Mouse (Mus musculus): ENCODE measurements around the gene Sh3bp4. TPM values are rescaled to one million over a fixed set of nuclear protein-coding genes. Genes with fewer than 3 reads are reported as not detected.

Sh3bp4 gene
- total and polyA plus RNA-seq, 3 experiments, result not detected

DNA sequence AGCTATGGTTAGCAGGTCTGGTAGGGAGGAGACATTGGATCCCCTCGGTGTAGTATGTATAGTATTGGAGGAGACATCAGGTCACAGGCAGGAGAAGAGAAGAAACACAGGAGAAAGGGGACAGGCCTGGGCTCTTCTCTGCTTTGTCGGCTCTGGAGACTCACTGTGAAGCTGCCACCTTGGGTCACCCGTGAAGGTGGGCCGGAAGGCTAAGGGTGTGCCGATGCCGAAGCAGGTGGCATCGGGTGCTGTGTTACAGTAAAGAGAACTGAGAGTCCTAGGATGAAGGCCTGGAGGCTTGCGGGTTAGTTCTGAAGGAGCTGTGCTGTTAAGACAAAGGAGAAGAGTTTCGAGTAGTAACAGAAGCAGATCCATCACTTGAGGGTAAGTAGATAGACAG, 6.6 kb downstream of the Sh3bp4 start:
- H3K4me1 ChIP-seq (ENCODE audit: control insufficient read depth in 1 of 2, insufficient read depth in 2 of 2), result no peaks in the 10 kb centered on the region
- H3K27ac ChIP-seq (ENCODE audit: insufficient read depth, low read depth), result no peak overlapping the region
- no peaks in the 10 kb centered on the region for H3K27me3 ChIP-seq (replicated peaks)
- peaks cover 86% of the 10 kb centered on the region for H3K9me3 ChIP-seq (replicated peaks; ENCODE audit: low read length)
- H3K79me2 ChIP-seq (replicated peaks; ENCODE audit: control insufficient read depth, extremely low read depth, insufficient read depth, poor library complexity, severe bottlenecking), result no peaks in the 10 kb centered on the region
- in situ Hi-C loops (cut with MboI; ENCODE audit: low pct_ligation_motif_present, low pct_unique_long_range_greater_than_20kb, low sequenced_read_pairs), result no loop called here
- no peak overlapping the region for H3K9ac ChIP-seq (ENCODE audit: insufficient read depth, low read depth)
- H3K4me3 ChIP-seq (replicated peaks in 1 of 3; ENCODE audit: low read depth in 2 of 3, low read length in 2 of 3, poor library complexity in 1 of 3), result no peak overlapping the region
- no peaks in the 10 kb centered on the region for H3K36me3 ChIP-seq (replicated peaks in 1 of 2; ENCODE audit: control insufficient read depth in 1 of 2, insufficient read depth in 1 of 2, low read length in 1 of 2)
- DNase-seq (ENCODE audit: extremely low read depth), result no peak
- H3K4me2 ChIP-seq (ENCODE audit: insufficient read depth, low read depth, poor library complexity, severe bottlenecking), result no peak overlapping the region
- dilution Hi-C loops (cut with MboI; ENCODE audit: extremely low pct_ligation_motif_present, extremely low pct_unique_long_range_greater_than_20kb, low sequenced_read_pairs), result no loop called here
- TF ChIP-seq ZMIZ1 (IDR thresholded peaks at IDR 0.05; ENCODE audit: low read depth, low read length), result no peak
- no peak for TF ChIP-seq TCF12 (IDR thresholded peaks at IDR 0.05; ENCODE audit: low read depth, low read length)
- TF ChIP-seq MAFK (IDR thresholded peaks at IDR 0.05; ENCODE audit: insufficient replicate concordance, low read length), result no peak
- TF ChIP-seq MYC (IDR thresholded peaks at IDR 0.05; ENCODE audit: low read depth, low read length), result no peak
- TF ChIP-seq JUN (IDR thresholded peaks at IDR 0.05; ENCODE audit: insufficient read depth, low read depth, low read length), result no peak
- TF ChIP-seq GABPA (IDR thresholded peaks at IDR 0.05; ENCODE audit: insufficient replicate concordance, low read depth, low read length), result no peak
- TF ChIP-seq MAZ (IDR thresholded peaks at IDR 0.05; ENCODE audit: low read depth, low read length), result no peak
- no peak for TF ChIP-seq CHD2 (IDR thresholded peaks at IDR 0.05; ENCODE audit: low read length)
- no peak for TF ChIP-seq SIN3A (IDR thresholded peaks at IDR 0.05; ENCODE audit: low read length)
- no peak for TF ChIP-seq POLR2A (IDR thresholded peaks at IDR 0.05; ENCODE audit: low read depth, low read length)
- TF ChIP-seq MXI1 (IDR thresholded peaks at IDR 0.05; ENCODE audit: low read depth, low read length), result no peak

DNA sequence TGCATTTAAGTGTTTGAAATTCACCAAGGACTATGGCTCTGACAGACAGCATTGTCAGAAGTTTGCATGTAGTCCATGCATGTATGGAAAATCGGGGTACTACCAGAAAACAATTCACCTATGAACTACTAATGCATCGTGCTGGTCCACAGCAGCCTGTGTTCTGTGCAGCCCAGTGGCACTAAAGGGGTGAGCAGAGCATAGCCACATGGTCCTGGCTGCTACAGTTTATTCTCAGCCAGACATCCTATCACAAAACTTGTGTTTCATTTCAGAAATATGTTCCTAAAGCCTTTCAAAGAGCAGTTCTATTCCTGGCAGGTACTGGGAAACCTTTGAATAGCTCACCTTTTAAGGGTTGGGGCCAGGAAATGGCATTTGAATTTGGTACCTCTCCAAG, 8.0 kb downstream of the Sh3bp4 start:
- TF ChIP-seq USF2 (conservative IDR thresholded peaks at IDR 0.05; ENCODE audit: low read depth, low read length), result no peak
- no peak for TF ChIP-seq MEF2A (IDR thresholded peaks at IDR 0.05; ENCODE audit: borderline replicate concordance, low read depth, low read length)
- TF ChIP-seq CHD1 (IDR thresholded peaks at IDR 0.05; ENCODE audit: low read depth, low read length), result no peak
- TF ChIP-seq SMC3 (IDR thresholded peaks at IDR 0.05; ENCODE audit: low read depth, low read length), result no peak
- no peak for TF ChIP-seq JUND (conservative IDR thresholded peaks at IDR 0.05; ENCODE audit: low read depth, low read length)
- no peak for TF ChIP-seq TCF12 (IDR thresholded peaks at IDR 0.05; ENCODE audit: low read depth, low read length)
- TF ChIP-seq MXI1 (IDR thresholded peaks at IDR 0.05; ENCODE audit: low read depth, low read length), result no peak
- TF ChIP-seq POLR2AphosphoS2 (IDR thresholded peaks at IDR 0.05; ENCODE audit: low read depth, low read length), result no peak
- no peak for TF ChIP-seq POLR2A (IDR thresholded peaks at IDR 0.05; ENCODE audit: low read depth, low read length)
- TF ChIP-seq ZMIZ1 (IDR thresholded peaks at IDR 0.05; ENCODE audit: low read depth, low read length), result no peak
- no peak for TF ChIP-seq NRF1 (IDR thresholded peaks at IDR 0.05; ENCODE audit: low read depth, low read length)
- no peak for TF ChIP-seq MAX (IDR thresholded peaks at IDR 0.05; ENCODE audit: low read length)
- no peak for TF ChIP-seq E2F4 (IDR thresholded peaks at IDR 0.05; ENCODE audit: insufficient replicate concordance, low read depth, low read length)
- TF ChIP-seq JUN (IDR thresholded peaks at IDR 0.05; ENCODE audit: insufficient read depth, low read depth, low read length), result no peak
- dilution Hi-C loops (cut with MboI; ENCODE audit: extremely low pct_ligation_motif_present, extremely low pct_unique_long_range_greater_than_20kb, low sequenced_read_pairs) (no loop called here), in situ Hi-C loops (cut with MboI; ENCODE audit: low pct_ligation_motif_present, low pct_unique_long_range_greater_than_20kb, low sequenced_read_pairs) (no loop called here)
- H3K4me1 ChIP-seq (ENCODE audit: control insufficient read depth in 1 of 2, insufficient read depth in 2 of 2), result no peaks in the 10 kb centered on the region
- H3K4me2 ChIP-seq (ENCODE audit: insufficient read depth, low read depth, poor library complexity, severe bottlenecking), result no peak overlapping the region
- no peak for DNase-seq (ENCODE audit: extremely low read depth)
- no peaks in the 10 kb centered on the region for H3K36me3 ChIP-seq (replicated peaks in 1 of 2; ENCODE audit: control insufficient read depth in 1 of 2, insufficient read depth in 1 of 2, low read length in 1 of 2)
- no peak overlapping the region for H3K4me3 ChIP-seq (replicated peaks in 1 of 3; ENCODE audit: low read depth in 2 of 3, low read length in 2 of 3, poor library complexity in 1 of 3)
- H3K79me2 ChIP-seq (replicated peaks; ENCODE audit: control insufficient read depth, extremely low read depth, insufficient read depth, poor library complexity, severe bottlenecking), result no peaks in the 10 kb centered on the region
- no peaks in the 10 kb centered on the region for H3K27me3 ChIP-seq (replicated peaks)
- no peak overlapping the region for H3K27ac ChIP-seq (ENCODE audit: insufficient read depth, low read depth)
- peaks cover 90% of the 10 kb centered on the region for H3K9me3 ChIP-seq (replicated peaks; ENCODE audit: low read length)
- no peak overlapping the region for H3K9ac ChIP-seq (ENCODE audit: insufficient read depth, low read depth)
